Mouse (Mus musculus) stomach, postnatal 0 days (tissue): ENCODE measurements around the gene Fam49a. TPM values are rescaled to one million over a fixed set of nuclear protein-coding genes. Genes with fewer than 3 reads are reported as not detected.

Source experiments
- ATAC-seq: fragments of 200-750 bp; cut with Nextera tagmentation; 2 replicates; pipeline ENCODE4 v1.8.0; 2017; ENCODE audit not compliant: low FRiP score, low TSS enrichment
- DNase-seq: peaks from one replicate; pipeline ENCODE4 v3.0.0-alpha.2; 2016; ENCODE audit warnings: low spot score
- H3K27ac ChIP-seq: fragments of 300-500 bp; sonication (generic); replicated peaks from 2 replicates; pipeline ENCODE4 v1.5.1; 2014; ENCODE audit warnings: mild to moderate bottlenecking, control low read depth
- H3K27me3 ChIP-seq: fragments of 300-500 bp; sonication (generic); 2 replicates; pipeline ENCODE4 v1.6.1; 2014; ENCODE audit warnings: low read length; ENCODE audit not compliant: control insufficient read depth, insufficient read depth
- H3K36me3 ChIP-seq: fragments of 300-500 bp; sonication (generic); 2 replicates; pipeline ENCODE4 v1.6.1; 2014; ENCODE audit warnings: low read length, mixed read lengths; ENCODE audit not compliant: control insufficient read depth, insufficient read depth
- H3K4me1 ChIP-seq: fragments of 300-500 bp; sonication (generic); replicated peaks from 2 replicates; pipeline ENCODE4 v1.6.1; 2014; ENCODE audit warnings: antibody characterized with exemption; ENCODE audit not compliant: control insufficient read depth, insufficient read depth
- H3K4me2 ChIP-seq: fragments of 300-500 bp; sonication (generic); replicated peaks from 2 replicates; pipeline ENCODE4 v1.6.1; 2014; ENCODE audit warnings: low read depth, mild to moderate bottlenecking, control low read depth, moderate library complexity
- H3K4me3 ChIP-seq: fragments of 300-500 bp; sonication (generic); 2 replicates; pipeline ENCODE4 v1.5.1; 2014; ENCODE audit warnings: low read depth, low read length, control low read depth
- H3K9ac ChIP-seq: fragments of 300-500 bp; sonication (generic); 2 replicates; pipeline ENCODE4 v1.6.1; 2014; ENCODE audit warnings: mild to moderate bottlenecking, low read length, control low read depth, mixed read lengths
- H3K9me3 ChIP-seq: fragments of 300-500 bp; sonication (generic); 2 replicates; pipeline ENCODE4 v1.6.1; 2016; ENCODE audit warnings: low read length; ENCODE audit not compliant: control insufficient read depth
- CTCF ChIP-seq: IDR thresholded peaks from 2 replicates; pipeline ENCODE4 v1.5.1; 2016; ENCODE audit warnings: antibody characterized with exemption, low read depth, mild to moderate bottlenecking, moderate library complexity
- EP300 ChIP-seq: optimal IDR thresholded peaks from 2 replicates; pipeline ENCODE3; 2016; ENCODE audit warnings: antibody characterized with exemption
- WGBS: fragments of 180-500 bp; shearing (Covaris S2); extraction: QIAGEN DNeasy Blood & Tissue Kit; methylation state at CpG from one replicate; pipeline ENCODE4 v1.1.7; 2014; 5-methylcytosine and 5-hydroxymethylcytosine counted together
- polyA plus RNA-seq: library from polyadenylated mRNA; unstranded; fragments of >200 nt; fragmentation: Nextera tagmentation; extraction: Ambion mirVana; gene quantifications from 2 replicates; pipeline ENCODE4 v1.2.1, GENCODE M21; 2015

Fam49a gene
- 4.9 and 5.3 TPM in 2 replicates for polyA plus RNA-seq

- Histone ChIP-seq H3K4me2 (peak within 1 kb of the TSS; percentile 86), H3K27me3 (no peaks in the 10 kb centered on the region)
- WGBS, result 2% methylated on average over 30 of the region's 62 CpGs
These were observed at the start of gene Fam49a for GRCm38 (mm10) chr12:12261987-12262971. Fam49a (plus strand) TSS chr12:12262139.

GRCm38 (mm10) chr12:12213536-12213935 lies 48.4 kb upstream of the Fam49a start:
- ATAC-seq, result no peak
- WGBS, result 50% methylated on average over 3 of the region's 3 CpGs

More at GRCm38 (mm10) chr12:12261987-12262971, at the start of gene Fam49a:
- Histone ChIP-seq H3K36me3 (no peaks in the 10 kb centered on the region), H3K9me3 (no peaks in the 10 kb centered on the region), H3K4me1 (0 out of 2 replicates have a peak, but pooled peaks cover 2% of the 10 kb centered on the region), H3K27ac (peak within 1 kb of the TSS; percentile 78), H3K4me3 (peak within 1 kb of the TSS; percentile 69), H3K9ac (peak within 1 kb of the TSS; percentile 80)
- DNase-seq, result peak; percentile 86
- ATAC-seq, result peak; percentile 89
- TF ChIP-seq EP300 (no peak), CTCF (peak; percentile 44)

GRCm38 (mm10) chr12:12218947-12219346 lies 43.0 kb upstream of the Fam49a start:
- DNase-seq, result no peak
- no peaks in the 10 kb centered on the region for H3K4me1 ChIP-seq
- no peaks in the 10 kb centered on the region for H3K9me3 ChIP-seq
- H3K36me3 ChIP-seq, result no peaks in the 10 kb centered on the region
- H3K4me3 ChIP-seq, result no peak overlapping the region
- H3K4me2 ChIP-seq, result no peak overlapping the region
- WGBS, result 61% methylated on average over 5 of the region's 5 CpGs
- no peak for ATAC-seq
- TF ChIP-seq EP300 (no peak), CTCF (no peak)
- no peak overlapping the region for H3K27ac ChIP-seq
- no peaks in the 10 kb centered on the region for H3K27me3 ChIP-seq
- H3K9ac ChIP-seq, result no peak overlapping the region

More at GRCm38 (mm10) chr12:12213536-12213935, 48.4 kb upstream of the Fam49a start:
- Histone ChIP-seq H3K36me3 (no peaks in the 10 kb centered on the region), H3K4me1 (no peaks in the 10 kb centered on the region), H3K4me3 (no peak overlapping the region), H3K27me3 (no peaks in the 10 kb centered on the region), H3K27ac (no peak overlapping the region), H3K4me2 (no peak overlapping the region), H3K9me3 (no peaks in the 10 kb centered on the region), H3K9ac (no peak overlapping the region)
- no peak for DNase-seq
- no peak for TF ChIP-seq EP300
- no peak for TF ChIP-seq CTCF

- no peak overlapping the region for H3K4me3 ChIP-seq
- TF ChIP-seq CTCF (no peak), EP300 (no peak)
- WGBS, result 53% methylated on average over 8 of the region's 8 CpGs
- H3K4me2 ChIP-seq, result no peak overlapping the region
- ATAC-seq, result no peak
- H3K9ac ChIP-seq, result no peak overlapping the region
- H3K27ac ChIP-seq, result no peak overlapping the region
- no peaks in the 10 kb centered on the region for H3K27me3 ChIP-seq
- no peaks in the 10 kb centered on the region for H3K36me3 ChIP-seq
- no peak for DNase-seq
- no peaks in the 10 kb centered on the region for H3K9me3 ChIP-seq
- no peaks in the 10 kb centered on the region for H3K4me1 ChIP-seq
These were observed 41.0 kb upstream of the Fam49a start for GRCm38 (mm10) chr12:12220755-12221496.

GRCm38 (mm10) chr12:12222585-12223290 lies 39.2 kb upstream of the Fam49a start:
- ATAC-seq, result no peak
- no peaks in the 10 kb centered on the region for H3K4me1 ChIP-seq
- H3K4me2 ChIP-seq, result no peak overlapping the region
- H3K4me3 ChIP-seq, result no peak overlapping the region
- no peak for DNase-seq
- no peaks in the 10 kb centered on the region for H3K36me3 ChIP-seq
- no peaks in the 10 kb centered on the region for H3K27me3 ChIP-seq
- WGBS, result 67% methylated on average over 9 of the region's 9 CpGs
- H3K9me3 ChIP-seq, result no peaks in the 10 kb centered on the region
- TF ChIP-seq EP300 (no peak), CTCF (no peak)
- no peak overlapping the region for H3K27ac ChIP-seq
- H3K9ac ChIP-seq, result no peak overlapping the region
